ENCODE assay signal across 1 mouse cellular context in genomic region chr9:35175251-35176123, GRCm38 (mm10).
A peak's percentile ranks its signal among the peaks of the same experiment; 100 is the strongest.
TF ChIP-seq lines count a peak whose summit lies in the region.

Dcps (minus strand) TSS chr9:35176061.

TF ChIP-seq in MEL, 35 proteins besides CTCF, POLR2A, EP300 and RAD21 (continued from another document):
- TF ChIP-seq KAT2A (conservative IDR thresholded peaks at IDR 0.05; ENCODE audit: low read depth, low read length) (peak; percentile 89; the same call in 1 of the 2 replicates), TCF12 (IDR thresholded peaks at IDR 0.05; ENCODE audit: low read depth, low read length) (0 out of 2 replicates have a peak, but pooled peaks have one; percentile 4), ETS1 (IDR thresholded peaks at IDR 0.05; ENCODE audit: low read depth, low read length) (peak; percentile 56; the same call in 1 of the 2 replicates), E2F4 (IDR thresholded peaks at IDR 0.05; ENCODE audit: borderline replicate concordance, low read depth, low read length) (peak; percentile 80; the same call in 1 of the 2 replicates)
TF ChIP-seq in MEL: peak in this region for 18.
